Mouse (Mus musculus): ENCODE results near the gene Mtmr4. TPM values are rescaled to one million over a fixed set of nuclear protein-coding genes. Genes with fewer than 3 reads are reported as not detected.
A peak's percentile ranks its signal among the peaks of the same experiment; 100 is the strongest.

Gene Mtmr4
- polyA plus RNA-seq, 1 experiment from 2014 or later = 39.4 TPM

- Histone ChIP-seq H3K9ac (no peak overlapping the region), H3K27me3 (no peaks in the 10 kb centered on the region), H3K4me1 (no peaks in the 10 kb centered on the region), H3K4me3 (replicated peaks) (no peak overlapping the region), H3K27ac (no peak overlapping the region), H3K36me3 (peaks cover 6% of the 10 kb centered on the region; the same call in 1 of the 2 replicates), H3K9me3 (replicated peaks) (no peaks in the 10 kb centered on the region), H3K4me2 (no peak overlapping the region)
- ATAC-seq (replicated peaks; ENCODE audit: low FRiP score) = no peak
- 24% methylated on average over 10 of the region's 10 CpGs for WGBS
Measured at GRCm38 (mm10) chr11:87629859-87630258, 37.9 kb downstream of the Mtmr4 start.

DNA sequence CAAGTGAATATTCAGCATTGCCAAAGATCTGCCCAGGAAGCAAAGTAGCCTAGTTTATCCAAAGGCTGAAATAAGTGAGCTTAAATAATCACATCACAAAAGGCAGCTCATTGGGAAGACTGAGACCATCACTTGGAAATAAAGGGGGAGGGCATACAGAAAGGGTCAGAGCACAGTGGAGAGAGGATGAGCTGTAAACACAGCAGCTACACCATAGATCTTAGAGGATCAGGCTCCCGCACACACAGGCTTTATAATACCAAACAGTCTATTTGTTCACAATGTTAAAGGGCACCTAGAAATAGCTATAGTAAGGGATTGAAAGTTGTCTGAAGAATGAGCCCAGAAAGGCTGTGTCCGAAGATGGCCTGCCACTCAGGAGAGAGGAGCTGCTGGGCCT, 46.8 kb downstream of the Mtmr4 start:
- WGBS = 15% methylated on average over 2 of the region's 2 CpGs
- Histone ChIP-seq H3K4me3 (replicated peaks) (peak overlapping the region; percentile 48), H3K9me3 (replicated peaks) (no peaks in the 10 kb centered on the region), H3K9ac (peak overlapping the region; percentile 63), H3K27me3 (no peaks in the 10 kb centered on the region), H3K27ac (0 out of 2 replicates have a peak overlapping the region, but pooled peaks have one; percentile 45), H3K4me1 (peaks cover 8% of the 10 kb centered on the region), H3K36me3 (no peaks in the 10 kb centered on the region; the same call in 1 of the 2 replicates), H3K4me2 (peak overlapping the region; percentile 76)
- peak; percentile 29; the same call in 1 of the 2 replicates for ATAC-seq (replicated peaks; ENCODE audit: low FRiP score)

DNA sequence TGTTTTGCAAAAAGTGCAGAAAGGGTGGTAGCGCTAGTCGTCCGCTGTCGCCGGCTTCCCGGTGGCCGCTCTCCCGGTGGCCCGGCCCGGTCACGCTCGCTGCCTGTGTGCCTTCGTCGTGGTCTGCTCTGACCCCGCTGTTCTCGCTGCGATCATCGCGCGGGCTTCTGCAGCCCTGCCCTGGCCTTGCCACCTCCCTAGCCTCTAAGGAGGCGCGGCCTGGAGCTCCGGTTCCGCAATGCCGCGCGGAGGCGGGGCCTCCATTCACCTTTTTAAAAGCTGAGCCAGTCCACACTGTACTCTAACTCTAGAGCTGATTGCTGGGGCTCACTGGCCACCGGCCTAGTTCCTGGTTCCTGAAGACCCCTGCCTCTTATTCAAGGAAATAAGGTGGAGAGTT, 47.2 kb downstream of the Mtmr4 start:
- no peaks in the 10 kb centered on the region; the same call in 1 of the 2 replicates for H3K36me3 ChIP-seq
- no peaks in the 10 kb centered on the region for H3K27me3 ChIP-seq
- 0 out of 2 replicates have a peak overlapping the region, but pooled peaks have one; percentile 45 for H3K27ac ChIP-seq
- peak overlapping the region; percentile 63 for H3K9ac ChIP-seq
- H3K4me1 ChIP-seq = peaks cover 8% of the 10 kb centered on the region
- H3K4me3 ChIP-seq (replicated peaks) = peak overlapping the region; percentile 48
- no peaks in the 10 kb centered on the region for H3K9me3 ChIP-seq (replicated peaks)
- ATAC-seq (replicated peaks; ENCODE audit: low FRiP score) = peak; percentile 91
- peak overlapping the region; percentile 76 for H3K4me2 ChIP-seq
- WGBS = under 1% methylated on average over 29 of the region's 29 CpGs

GRCm38 (mm10) chr11:87642865-87643264, 50.9 kb downstream of the Mtmr4 start:
- H3K36me3 ChIP-seq = no peaks in the 10 kb centered on the region
- H3K27me3 ChIP-seq = no peaks in the 10 kb centered on the region
- H3K4me2 ChIP-seq = no peak overlapping the region
- ATAC-seq (replicated peaks; ENCODE audit: low FRiP score) = no peak
- no peak overlapping the region for H3K4me3 ChIP-seq (replicated peaks)
- H3K4me1 ChIP-seq = peaks cover 8% of the 10 kb centered on the region
- H3K9ac ChIP-seq = no peak overlapping the region
- H3K27ac ChIP-seq = no peak overlapping the region
- no peaks in the 10 kb centered on the region for H3K9me3 ChIP-seq (replicated peaks)

- no peaks in the 10 kb centered on the region for H3K27me3 ChIP-seq
- H3K27ac ChIP-seq = no peak overlapping the region
- no peak for ATAC-seq (replicated peaks; ENCODE audit: low FRiP score)
- H3K4me1 ChIP-seq = no peaks in the 10 kb centered on the region
- WGBS = 82% methylated on average over 5 of the region's 5 CpGs
- no peaks in the 10 kb centered on the region for H3K36me3 ChIP-seq
- no peak overlapping the region for H3K9ac ChIP-seq
- no peak overlapping the region for H3K4me3 ChIP-seq (replicated peaks)
- H3K9me3 ChIP-seq (replicated peaks) = no peaks in the 10 kb centered on the region
- no peak overlapping the region for H3K4me2 ChIP-seq
Measured at GRCm38 (mm10) chr11:87654693-87655092, 62.7 kb downstream of the Mtmr4 start.

DNA sequence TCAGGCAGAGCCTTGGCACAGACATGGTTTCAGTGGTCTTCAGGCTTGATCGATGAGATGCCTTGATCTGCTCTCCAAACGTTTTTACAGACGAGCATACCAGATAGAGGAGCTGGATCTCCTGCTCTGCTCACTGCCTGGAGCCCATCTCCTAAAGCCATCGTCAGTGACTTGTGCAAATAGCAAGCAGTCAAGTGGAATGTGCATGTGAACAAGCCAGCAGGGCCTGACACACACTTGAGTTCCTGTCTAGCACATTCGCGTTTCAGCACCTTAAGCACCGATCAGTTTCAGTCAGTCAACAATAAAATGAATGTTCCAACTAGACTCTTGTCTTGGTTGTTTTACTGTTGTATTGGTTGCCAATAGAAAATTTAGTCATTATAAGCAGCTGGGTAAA, 67.3 kb downstream of the Mtmr4 start:
- no peak overlapping the region for H3K9ac ChIP-seq
- no peak for ATAC-seq (replicated peaks; ENCODE audit: low FRiP score)
- WGBS = 70% methylated on average over 7 of the region's 7 CpGs
- H3K9me3 ChIP-seq (replicated peaks) = no peaks in the 10 kb centered on the region
- H3K36me3 ChIP-seq = no peaks in the 10 kb centered on the region
- H3K4me1 ChIP-seq = peaks cover 7% of the 10 kb centered on the region
- H3K4me3 ChIP-seq (replicated peaks) = no peak overlapping the region
- no peak overlapping the region for H3K27ac ChIP-seq
- no peak overlapping the region for H3K4me2 ChIP-seq
- peaks cover 14% of the 10 kb centered on the region for H3K27me3 ChIP-seq

DNA sequence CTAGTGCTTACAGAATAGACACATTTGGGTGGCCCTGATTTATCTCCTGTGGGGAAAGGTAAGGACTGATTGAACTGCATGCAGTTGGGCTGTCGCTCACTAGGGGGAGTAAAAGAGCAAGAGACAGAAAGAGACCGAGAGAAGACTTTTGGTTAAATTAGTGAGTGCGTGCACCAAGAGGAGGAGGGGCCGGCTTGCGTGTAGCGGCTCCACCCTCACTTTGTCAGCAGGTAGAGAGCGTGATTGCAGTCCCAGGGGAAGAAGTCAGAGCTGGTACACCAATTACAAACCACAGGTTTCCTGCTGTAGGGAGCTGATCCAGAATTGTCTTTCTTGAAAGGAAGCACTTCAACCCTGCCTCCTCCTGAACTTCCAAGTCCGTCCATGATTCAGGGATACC, 70.4 kb downstream of the Mtmr4 start, which contains the start of gene Rnf43:
Rnf43 (plus strand) TSS at position 316 of the 400 bp plus-strand sequence.
- Histone ChIP-seq H3K4me2 (peak within 1 kb of the TSS; percentile 64), H3K4me1 (peaks cover 7% of the 10 kb centered on the region), H3K4me3 (replicated peaks) (peak within 1 kb of the TSS; percentile 48), H3K9ac (peak within 1 kb of the TSS; percentile 49), H3K27ac (peak within 1 kb of the TSS; percentile 34), H3K27me3 (peaks cover 19% of the 10 kb centered on the region), H3K36me3 (no peaks in the 10 kb centered on the region), H3K9me3 (replicated peaks) (no peaks in the 10 kb centered on the region)
- WGBS = under 1% methylated on average over 8 of the region's 8 CpGs
- ATAC-seq (replicated peaks; ENCODE audit: low FRiP score) = peak; percentile 86

GRCm38 (mm10) chr11:87662822-87663221, 70.9 kb downstream of the Mtmr4 start:
- Histone ChIP-seq H3K9ac (peak overlapping the region; percentile 49), H3K27me3 (peaks cover 19% of the 10 kb centered on the region), H3K4me1 (peaks cover 7% of the 10 kb centered on the region), H3K4me2 (peak overlapping the region; percentile 64), H3K27ac (peak overlapping the region; percentile 34), H3K9me3 (replicated peaks) (no peaks in the 10 kb centered on the region), H3K36me3 (no peaks in the 10 kb centered on the region), H3K4me3 (replicated peaks) (peak overlapping the region; percentile 48)
- no peak for ATAC-seq (replicated peaks; ENCODE audit: low FRiP score)
- 6% methylated on average over 14 of the region's 14 CpGs for WGBS

DNA sequence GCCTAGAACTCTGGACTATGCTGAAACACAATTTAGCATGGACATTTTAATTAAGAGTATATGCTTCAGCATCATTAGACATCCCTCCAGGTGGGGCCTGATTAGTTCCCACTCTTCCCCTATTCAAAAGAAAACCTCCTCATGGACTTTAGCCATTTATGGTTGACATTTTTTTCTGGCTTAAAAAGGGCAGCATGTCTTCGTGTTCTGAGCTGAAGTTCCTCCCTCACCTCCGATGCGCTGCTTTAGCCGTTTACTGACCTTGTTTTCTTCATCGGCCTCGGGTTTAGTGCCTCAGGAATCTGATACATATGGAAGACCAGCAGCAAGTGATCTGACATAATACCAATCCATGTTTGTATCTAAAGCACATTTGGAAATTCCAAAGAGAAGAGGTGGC, 72.0 kb downstream of the Mtmr4 start:
- H3K27ac ChIP-seq = no peak overlapping the region
- H3K4me3 ChIP-seq (replicated peaks) = peak overlapping the region; percentile 48
- H3K9ac ChIP-seq = no peak overlapping the region; the same call in 1 of the 2 replicates
- peaks cover 19% of the 10 kb centered on the region for H3K27me3 ChIP-seq
- no peak for ATAC-seq (replicated peaks; ENCODE audit: low FRiP score)
- H3K4me2 ChIP-seq = peak overlapping the region; percentile 43
- peaks cover 7% of the 10 kb centered on the region for H3K4me1 ChIP-seq
- no peaks in the 10 kb centered on the region for H3K36me3 ChIP-seq
- WGBS = 60% methylated on average over 6 of the region's 6 CpGs
- no peaks in the 10 kb centered on the region for H3K9me3 ChIP-seq (replicated peaks)

- WGBS = 73% methylated on average over 12 of the region's 12 CpGs
- Histone ChIP-seq H3K27me3 (peaks cover 19% of the 10 kb centered on the region), H3K36me3 (no peaks in the 10 kb centered on the region), H3K4me3 (replicated peaks) (peak overlapping the region; percentile 48), H3K9me3 (replicated peaks) (no peaks in the 10 kb centered on the region), H3K4me1 (peaks cover 7% of the 10 kb centered on the region), H3K4me2 (peak overlapping the region; percentile 43), H3K9ac (peak overlapping the region; percentile 36), H3K27ac (0 out of 2 replicates have a peak overlapping the region, but pooled peaks have one; percentile 18)
- ATAC-seq (replicated peaks; ENCODE audit: low FRiP score) = no peak
Measured at GRCm38 (mm10) chr11:87664521-87664920, 72.6 kb downstream of the Mtmr4 start.

DNA sequence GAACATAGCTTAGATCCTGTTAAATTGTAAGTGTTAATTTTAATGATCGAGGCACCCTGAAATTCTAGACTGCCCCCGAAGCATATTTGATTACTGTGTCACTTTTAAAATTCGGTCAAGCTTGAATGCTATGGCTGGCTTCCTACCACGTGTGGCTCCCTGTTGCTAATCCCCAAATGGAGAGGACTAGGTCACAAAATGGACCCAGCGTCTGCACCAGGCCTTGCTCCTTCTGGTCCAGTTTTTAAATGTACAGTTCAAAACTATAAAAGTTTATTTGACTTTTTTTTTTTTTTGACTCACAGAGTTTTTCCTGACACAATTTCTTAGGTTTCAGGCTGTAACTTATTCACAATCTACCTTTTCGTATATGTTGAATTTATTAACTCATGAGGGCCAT, 73.3 kb downstream of the Mtmr4 start:
- Histone ChIP-seq H3K36me3 (no peaks in the 10 kb centered on the region), H3K9me3 (replicated peaks) (no peaks in the 10 kb centered on the region), H3K9ac (no peak overlapping the region), H3K4me3 (replicated peaks) (no peak overlapping the region; the same call in 1 of the 2 replicates), H3K4me1 (peaks cover 7% of the 10 kb centered on the region), H3K27ac (no peak overlapping the region), H3K4me2 (0 out of 2 replicates have a peak overlapping the region, but pooled peaks have one; percentile 28), H3K27me3 (peaks cover 19% of the 10 kb centered on the region)
- WGBS = 58% methylated on average over 6 of the region's 6 CpGs
- ATAC-seq (replicated peaks; ENCODE audit: low FRiP score) = no peak

DNA sequence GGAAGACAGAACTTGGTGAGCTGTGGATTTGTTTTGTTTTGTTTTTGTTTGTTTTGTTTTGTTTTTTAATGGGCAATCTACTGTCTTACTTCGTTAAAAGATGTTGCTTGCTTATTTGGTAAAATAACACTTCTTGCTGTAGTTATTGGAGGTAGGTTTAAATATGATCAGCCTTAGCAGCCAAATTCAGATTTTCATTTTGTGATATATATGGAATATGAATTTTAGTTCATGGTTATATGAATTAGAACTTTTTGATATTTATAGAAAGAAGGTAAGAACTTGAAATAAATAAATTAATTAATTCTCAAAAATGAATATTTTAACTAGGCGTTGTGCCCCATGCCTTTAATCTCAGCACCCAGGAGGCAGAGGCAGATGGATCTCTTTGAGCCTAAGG, 73.7 kb downstream of the Mtmr4 start:
- Histone ChIP-seq H3K27me3 (peaks cover 19% of the 10 kb centered on the region), H3K27ac (no peak overlapping the region), H3K9me3 (replicated peaks) (no peaks in the 10 kb centered on the region), H3K4me2 (peak overlapping the region; percentile 38), H3K4me3 (replicated peaks) (peak overlapping the region; percentile 33), H3K9ac (no peak overlapping the region), H3K36me3 (no peaks in the 10 kb centered on the region), H3K4me1 (peaks cover 7% of the 10 kb centered on the region)
- ATAC-seq (replicated peaks; ENCODE audit: low FRiP score) = no peak
- WGBS = 71% methylated on average over 2 of the region's 2 CpGs

Measured in kidney, embryonic 15.5 days (tissue).